In the genomic region with DNA sequence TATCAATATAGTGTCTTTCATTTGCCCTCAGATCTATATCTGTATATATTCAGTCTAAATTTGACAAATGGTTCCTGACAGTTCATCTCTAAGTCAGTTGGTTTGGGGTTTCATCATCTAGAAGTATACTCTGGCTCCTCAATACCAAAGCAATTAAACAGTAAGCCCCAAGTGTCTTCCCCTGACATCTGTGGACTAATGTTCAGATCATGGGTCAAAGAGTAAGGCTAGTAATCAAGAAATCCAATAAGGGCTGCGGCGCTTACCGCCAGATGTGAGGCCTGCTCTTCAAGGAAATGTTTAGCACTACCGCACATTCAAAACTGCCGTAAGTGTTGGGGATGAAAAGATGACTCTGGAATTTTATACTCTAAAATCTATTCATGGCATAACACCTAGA, we compare ENCODE assay signal across 21 mouse cellular contexts. TPM values are rescaled to one million over a fixed set of nuclear protein-coding genes. Genes with fewer than 3 reads are reported as not detected.
"Had no signal": no experiment of that assay in that cellular context is flagged by ENCODE, and none has a peak within 500 bp of the region (broad histone marks: within the 10 kb centered on the region; RNA-seq: fewer than 3 reads in every experiment).

No protein-coding gene starts in this region.

- H3K4me3 ChIP-seq: limb, embryonic 12.5 days; limb, embryonic 15.5 days; megakaryocyte, embryonic 14.5 days; midbrain, embryonic 12.5 days; midbrain, embryonic 15.5 days; myocyte; neural tube, embryonic 13.5 days; stomach, embryonic 15.5 days had no signal

- H3K9ac ChIP-seq: limb, embryonic 12.5 days; limb, embryonic 15.5 days; liver, embryonic 14.5 days; liver, postnatal 0 days; lung, embryonic 14.5 days; midbrain, embryonic 12.5 days; midbrain, embryonic 15.5 days; neural tube, embryonic 13.5 days; stomach, embryonic 15.5 days had no signal

- H3K27me3 ChIP-seq: limb, embryonic 12.5 days; limb, embryonic 15.5 days; midbrain, embryonic 15.5 days; stomach, embryonic 15.5 days had no signal

- ATAC-seq: liver, postnatal 0 days; lung, postnatal 0 days; midbrain, embryonic 15.5 days had no signal

- DNase-seq: kidney, adult 8-10 months; kidney, postnatal 4 days; liver, postnatal 0 days; lung, embryonic 14.5 days; retina, postnatal 1 day; right cerebral cortex, postnatal 25 days; spleen, adult 18-20 months; thymus, postnatal 25 days had no signal

- H3K4me2 ChIP-seq: limb, embryonic 12.5 days; limb, embryonic 15.5 days; liver, embryonic 11.5 days; lung, embryonic 14.5 days; midbrain, embryonic 12.5 days; midbrain, embryonic 15.5 days; neural tube, embryonic 13.5 days; stomach, embryonic 15.5 days had no signal

- H3K27ac ChIP-seq: kidney, postnatal 0 days; limb, embryonic 12.5 days; limb, embryonic 15.5 days; liver, embryonic 14.5 days; macrophage; midbrain, embryonic 15.5 days; stomach, embryonic 15.5 days had no signal

- H3K36me3 ChIP-seq: limb, embryonic 12.5 days; limb, embryonic 15.5 days; midbrain, embryonic 12.5 days; midbrain, embryonic 15.5 days; neural tube, embryonic 13.5 days; stomach, embryonic 15.5 days had no signal

- H3K4me1 ChIP-seq: limb, embryonic 12.5 days; limb, embryonic 15.5 days; megakaryocyte, embryonic 14.5 days; midbrain, embryonic 12.5 days; stomach, embryonic 15.5 days had no signal

- H3K9me3 ChIP-seq: limb, embryonic 12.5 days; limb, embryonic 15.5 days; megakaryocyte, embryonic 14.5 days; midbrain, embryonic 12.5 days; midbrain, embryonic 15.5 days; neural tube, embryonic 13.5 days; stomach, embryonic 15.5 days had no signal

RNA-seq across cellular contexts. Expression of a gene that starts 36.2 kb away (rescaled TPM):
- polyA plus RNA-seq: macrophage had no signal
